Mouse (Mus musculus) embryonic facial prominence, embryonic 14.5 days (tissue): Measurements from ENCODE around the gene Hsd11b1. TPM values are rescaled to one million over a fixed set of nuclear protein-coding genes. Genes with fewer than 3 reads are reported as not detected.

Source experiments
- ATAC-seq: fragments of 200-750 bp; cut with Nextera tagmentation; 2 replicates; pipeline ENCODE4 v1.8.0; 2017; ENCODE audit warnings: low read depth, moderate number of reproducible peaks, moderate TSS enrichment
- DNase-seq: peaks from one replicate; pipeline ENCODE4 v3.0.0-alpha.2; 2015; ENCODE audit warnings: low spot score
- H3K27ac ChIP-seq: fragments of 300-500 bp; sonication (generic); replicated peaks from 2 replicates; pipeline ENCODE4 v1.5.1; 2014; ENCODE audit warnings: low read depth, mild to moderate bottlenecking, low read length, moderate library complexity
- H3K27me3 ChIP-seq: fragments of 300-500 bp; sonication (generic); replicated peaks from 2 replicates; pipeline ENCODE4 v1.6.1; 2014; ENCODE audit warnings: low read length; ENCODE audit not compliant: control insufficient read depth, insufficient read depth
- H3K36me3 ChIP-seq: fragments of 300-500 bp; sonication (generic); 2 replicates; pipeline ENCODE4 v1.6.1; 2014; ENCODE audit warnings: low read length, mixed read lengths; ENCODE audit not compliant: control insufficient read depth, insufficient read depth
- H3K4me1 ChIP-seq: fragments of 300-500 bp; sonication (generic); 2 replicates; pipeline ENCODE4 v1.6.1; 2014; ENCODE audit warnings: antibody characterized with exemption, low read length; ENCODE audit not compliant: control insufficient read depth, insufficient read depth
- H3K4me2 ChIP-seq: fragments of 300-500 bp; sonication (generic); 2 replicates; pipeline ENCODE4 v1.6.1; 2014; ENCODE audit warnings: low read depth, mild to moderate bottlenecking, low read length, moderate library complexity, mixed read lengths
- H3K4me3 ChIP-seq: fragments of 300-500 bp; sonication (generic); 2 replicates; pipeline ENCODE4 v1.5.1; 2014; ENCODE audit warnings: low read depth, mild to moderate bottlenecking, low read length
- H3K9ac ChIP-seq: fragments of 300-500 bp; sonication (generic); 2 replicates; pipeline ENCODE4 v1.6.1; 2014; ENCODE audit warnings: low read depth, mild to moderate bottlenecking, low read length, moderate library complexity, mixed read lengths
- H3K9me3 ChIP-seq: fragments of 300-500 bp; sonication (generic); 2 replicates; pipeline ENCODE4 v1.6.1; 2016; ENCODE audit warnings: low read length; ENCODE audit not compliant: control insufficient read depth
- WGBS: fragments of 180-500 bp; shearing (Covaris S2); extraction: QIAGEN DNeasy Blood & Tissue Kit; methylation state at CpG from one replicate; pipeline ENCODE4 v1.1.7; 2014; 5-methylcytosine and 5-hydroxymethylcytosine counted together
- polyA plus RNA-seq: library from polyadenylated mRNA; unstranded; fragments of >200 nt; fragmentation: Nextera tagmentation; extraction: Ambion mirVana; gene quantifications from 2 replicates; pipeline ENCODE4 v1.2.1, GENCODE M21; 2014

The Hsd11b1 gene
- polyA plus RNA-seq, 1 experiment from 2014 or later, result 2.5 TPM

- WGBS, result 56% methylated on average over 6 of the region's 6 CpGs
- peak overlapping the region; percentile 33 for H3K4me2 ChIP-seq
- peak overlapping the region; percentile 10; the same call in 1 of the 2 replicates for H3K4me3 ChIP-seq
- peak; percentile 65 for DNase-seq
- H3K4me1 ChIP-seq, result no peaks in the 10 kb centered on the region; the same call in 1 of the 2 replicates
- no peak overlapping the region for H3K9ac ChIP-seq
- H3K27ac ChIP-seq, result 0 out of 2 replicates have a peak overlapping the region, but pooled peaks have one; percentile 4
- no peaks in the 10 kb centered on the region for H3K27me3 ChIP-seq
- no peaks in the 10 kb centered on the region for H3K36me3 ChIP-seq
- no peaks in the 10 kb centered on the region for H3K9me3 ChIP-seq
- ATAC-seq, result peak; percentile 83
Measured at GRCm38 (mm10) chr1:193301216-193302092, 37.6 kb upstream of the Hsd11b1 start.

DNA sequence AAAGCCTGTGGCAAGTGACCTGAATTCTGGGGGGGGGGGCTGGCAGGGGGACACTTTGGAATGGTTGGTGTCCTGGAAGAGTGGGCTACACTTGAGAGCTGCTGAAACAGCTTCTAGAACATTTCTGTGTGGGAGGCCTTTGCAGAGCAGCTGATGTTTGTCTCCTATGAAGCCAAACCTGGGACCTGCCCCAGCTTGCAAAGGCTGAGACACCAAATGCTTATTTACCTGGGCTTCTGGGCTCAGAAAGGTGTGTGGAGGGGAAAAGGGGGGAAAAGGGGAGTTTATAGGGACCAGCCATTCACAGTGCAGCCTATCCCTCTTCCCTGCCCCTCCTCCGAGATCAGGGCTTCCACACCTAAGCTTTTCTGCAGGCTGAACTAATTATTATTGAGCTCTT lies 36.1 kb upstream of the Hsd11b1 start:
- peak; percentile 65 for DNase-seq
- ATAC-seq, result peak; percentile 42; the same call in 1 of the 2 replicates
- Histone ChIP-seq H3K4me1 (no peaks in the 10 kb centered on the region), H3K4me2 (no peak overlapping the region), H3K4me3 (no peak overlapping the region), H3K9me3 (no peaks in the 10 kb centered on the region), H3K9ac (no peak overlapping the region), H3K27me3 (no peaks in the 10 kb centered on the region), H3K27ac (no peak overlapping the region), H3K36me3 (no peaks in the 10 kb centered on the region)
- WGBS, result 27% methylated on average over 1 of the region's 1 CpGs

DNA sequence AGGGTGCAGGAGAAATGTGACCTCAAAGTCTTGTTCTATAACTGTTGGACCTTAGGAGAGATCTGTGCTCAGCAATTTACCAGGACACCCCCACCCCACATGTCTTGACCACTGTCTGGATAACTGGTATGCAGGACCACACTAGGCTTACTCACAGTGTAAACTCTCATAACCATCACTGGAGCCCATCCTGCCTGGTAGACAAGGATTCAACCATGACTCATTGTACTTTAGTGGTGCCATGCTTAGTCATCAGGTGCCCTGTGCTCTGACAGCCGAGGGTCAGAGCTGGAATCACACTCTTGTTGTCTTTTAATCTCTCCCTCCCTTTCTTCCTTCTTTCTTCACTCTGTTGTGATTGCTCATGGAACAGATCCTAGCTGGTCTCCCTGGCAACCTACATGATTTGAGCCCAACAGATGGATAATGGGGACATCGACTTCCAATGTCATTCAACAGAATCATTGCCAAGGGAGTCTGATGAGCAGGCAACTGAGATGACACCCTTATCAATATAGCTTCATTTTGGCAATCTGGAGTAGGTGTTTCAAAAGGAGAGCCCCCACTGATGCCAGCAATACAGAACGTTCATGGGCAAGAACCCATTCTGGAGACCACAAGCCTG lies 34.4 kb upstream of the Hsd11b1 start:
- 81% methylated on average over 3 of the region's 3 CpGs for WGBS
- no peak for DNase-seq
- Histone ChIP-seq H3K9me3 (no peaks in the 10 kb centered on the region), H3K9ac (no peak overlapping the region), H3K27me3 (no peaks in the 10 kb centered on the region), H3K4me2 (no peak overlapping the region), H3K36me3 (no peaks in the 10 kb centered on the region), H3K4me3 (no peak overlapping the region), H3K27ac (no peak overlapping the region), H3K4me1 (no peaks in the 10 kb centered on the region)
- no peak for ATAC-seq

GRCm38 (mm10) chr1:193295920-193296319 lies 32.0 kb upstream of the Hsd11b1 start:
- ATAC-seq, result no peak
- Histone ChIP-seq H3K27me3 (no peaks in the 10 kb centered on the region), H3K9me3 (no peaks in the 10 kb centered on the region), H3K9ac (no peak overlapping the region), H3K4me3 (no peak overlapping the region), H3K4me1 (no peaks in the 10 kb centered on the region), H3K4me2 (no peak overlapping the region), H3K27ac (no peak overlapping the region), H3K36me3 (no peaks in the 10 kb centered on the region)
- DNase-seq, result no peak
- 80% methylated on average over 5 of the region's 5 CpGs for WGBS

DNA sequence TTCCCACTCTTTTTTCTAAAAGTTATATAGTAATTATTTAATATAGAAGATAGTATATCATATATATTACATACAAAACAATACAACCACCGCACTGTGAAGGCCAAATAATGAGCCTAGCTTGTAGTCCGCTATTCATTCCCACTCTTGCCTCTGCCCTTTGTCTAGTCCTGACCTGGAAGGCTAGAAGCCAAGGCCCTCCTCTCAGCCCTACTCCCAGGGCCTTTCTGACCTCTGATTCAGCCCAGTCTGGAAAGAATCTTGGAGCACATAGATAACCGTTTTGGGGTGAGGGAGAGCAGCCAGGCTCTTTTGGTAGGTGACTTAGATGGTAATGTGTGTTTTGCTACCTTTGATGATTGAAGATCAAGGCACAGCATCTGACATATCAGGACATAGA lies 30.1 kb upstream of the Hsd11b1 start:
- Histone ChIP-seq H3K9ac (no peak overlapping the region), H3K27ac (no peak overlapping the region), H3K27me3 (no peaks in the 10 kb centered on the region), H3K36me3 (no peaks in the 10 kb centered on the region), H3K9me3 (no peaks in the 10 kb centered on the region), H3K4me3 (no peak overlapping the region), H3K4me2 (no peak overlapping the region), H3K4me1 (no peaks in the 10 kb centered on the region)
- ATAC-seq (no peak), DNase-seq (no peak)
- WGBS, result 73% methylated on average over 3 of the region's 3 CpGs

- Histone ChIP-seq H3K27ac (no peak overlapping the region), H3K4me1 (no peaks in the 10 kb centered on the region), H3K4me2 (no peak overlapping the region), H3K9ac (no peak overlapping the region), H3K27me3 (no peaks in the 10 kb centered on the region), H3K4me3 (no peak overlapping the region), H3K9me3 (no peaks in the 10 kb centered on the region), H3K36me3 (no peaks in the 10 kb centered on the region)
- ATAC-seq (no peak), DNase-seq (no peak)
- 60% methylated on average over 2 of the region's 2 CpGs for WGBS
Measured at GRCm38 (mm10) chr1:193293039-193293438, 29.2 kb upstream of the Hsd11b1 start.

DNA sequence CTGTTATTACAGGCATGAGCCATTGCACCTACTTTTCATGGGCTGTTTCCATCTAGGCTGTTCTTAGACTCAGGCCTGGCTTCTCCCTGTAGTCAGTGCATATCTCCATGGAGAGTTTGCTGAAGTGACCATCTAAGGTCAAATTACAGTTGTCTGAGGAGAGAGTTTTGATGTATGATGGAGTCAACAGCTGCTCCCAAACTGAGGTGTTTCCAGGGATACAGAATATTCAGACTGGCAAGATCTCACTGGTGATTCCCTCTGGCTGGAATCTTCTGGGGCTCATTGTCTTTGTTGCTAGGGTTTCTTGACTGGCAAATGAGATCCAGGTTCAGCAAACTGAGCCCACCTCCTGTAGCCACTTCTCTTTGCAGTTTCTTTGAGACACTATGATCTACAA lies 26.8 kb upstream of the Hsd11b1 start:
- DNase-seq, result no peak
- H3K9me3 ChIP-seq, result no peaks in the 10 kb centered on the region
- H3K4me2 ChIP-seq, result no peak overlapping the region
- no peaks in the 10 kb centered on the region for H3K36me3 ChIP-seq
- H3K4me3 ChIP-seq, result no peak overlapping the region
- H3K27me3 ChIP-seq, result no peaks in the 10 kb centered on the region
- no peak overlapping the region for H3K27ac ChIP-seq
- no peak overlapping the region for H3K9ac ChIP-seq
- no peaks in the 10 kb centered on the region for H3K4me1 ChIP-seq
- no peak for ATAC-seq

DNA sequence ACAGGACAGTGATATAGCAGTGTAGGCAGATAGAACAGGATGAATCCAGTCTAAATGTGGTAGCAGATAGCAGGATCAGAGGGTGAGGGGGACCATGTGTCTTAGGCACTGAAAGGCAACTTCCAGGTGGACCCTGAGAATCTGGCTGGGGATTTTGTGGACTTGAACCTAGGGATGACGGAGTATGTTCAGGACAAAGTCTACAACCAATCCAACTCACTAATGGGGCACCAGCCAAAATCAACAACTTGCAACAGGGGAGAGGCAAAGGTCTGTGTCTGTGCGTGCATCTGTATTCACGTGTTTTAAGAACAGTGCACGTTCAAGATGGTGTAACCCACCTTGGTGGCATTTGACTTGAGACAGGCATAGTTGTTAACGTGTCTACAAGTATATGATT lies 26.0 kb upstream of the Hsd11b1 start:
- H3K36me3 ChIP-seq, result no peaks in the 10 kb centered on the region
- no peak for ATAC-seq
- no peak overlapping the region for H3K9ac ChIP-seq
- WGBS, result 79% methylated on average over 5 of the region's 5 CpGs
- DNase-seq, result no peak
- H3K4me2 ChIP-seq, result no peak overlapping the region
- H3K27ac ChIP-seq, result no peak overlapping the region
- H3K4me1 ChIP-seq, result no peaks in the 10 kb centered on the region
- no peak overlapping the region for H3K4me3 ChIP-seq
- H3K9me3 ChIP-seq, result no peaks in the 10 kb centered on the region
- no peaks in the 10 kb centered on the region for H3K27me3 ChIP-seq
